Mouse (Mus musculus) 416B (cell line): ENCODE data around the gene Gm20538.

Experiments
- DNase-seq: peaks from one replicate; pipeline ENCODE4 v3.0.0; 2011; ENCODE audit warnings: low read depth

Gm20538 gene

DNA sequence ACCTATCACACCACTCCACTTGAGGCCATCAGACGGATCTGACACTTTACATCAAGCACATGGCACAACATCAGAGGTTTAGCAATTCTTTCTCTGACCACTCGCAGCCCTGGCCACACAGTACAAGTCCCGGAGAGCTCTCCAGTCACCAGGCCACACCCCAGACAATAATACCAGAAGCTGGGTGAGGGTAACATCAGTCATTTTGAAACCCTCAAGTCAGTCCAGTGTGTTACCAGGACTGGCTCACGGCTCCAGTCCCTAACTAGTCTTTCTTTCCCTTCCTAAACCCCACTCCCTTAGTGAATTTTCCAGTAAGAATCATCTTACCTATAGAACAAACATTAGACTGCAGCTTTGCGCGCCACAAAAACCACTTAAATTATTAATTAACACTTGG lies 22.6 kb downstream of the Gm20538 start:
- DNase-seq, result no peak

DNA sequence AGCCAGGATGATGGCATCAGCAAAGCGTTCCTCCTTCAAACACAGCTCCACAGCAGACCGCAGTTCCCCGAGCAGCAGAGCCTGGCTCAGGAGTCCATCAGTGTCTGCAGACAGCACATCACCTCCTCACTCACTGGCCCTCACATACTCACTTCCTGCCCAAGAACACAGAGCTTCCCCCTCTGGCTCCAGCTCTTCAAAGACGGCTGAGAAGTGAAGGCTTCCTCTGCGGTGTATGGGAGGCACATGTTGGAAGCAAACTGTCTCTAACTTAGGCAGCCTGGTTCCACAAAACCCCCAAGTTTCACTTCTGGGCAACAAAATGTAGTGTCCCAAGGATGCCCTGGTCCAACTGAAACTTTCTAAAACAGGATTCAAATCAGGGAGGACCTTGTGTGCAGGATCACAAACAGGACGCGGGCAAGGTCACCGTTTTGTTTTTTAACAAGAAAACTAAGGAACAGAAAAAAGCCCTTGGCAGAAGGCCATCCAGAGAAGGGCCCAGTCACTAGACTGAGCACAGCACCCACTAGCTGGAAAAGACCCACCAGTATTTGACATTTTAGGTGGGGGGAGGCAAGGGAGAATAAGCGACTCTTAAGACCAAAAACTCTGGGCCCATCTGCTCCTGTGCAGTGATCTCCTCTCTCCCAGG lies 27.0 kb downstream of the Gm20538 start:
- DNase-seq, result peak; percentile 11

- no peak for DNase-seq
These were observed 33.5 kb downstream of the Gm20538 start for GRCm38 (mm10) chr19:44519152-44519551.

DNA sequence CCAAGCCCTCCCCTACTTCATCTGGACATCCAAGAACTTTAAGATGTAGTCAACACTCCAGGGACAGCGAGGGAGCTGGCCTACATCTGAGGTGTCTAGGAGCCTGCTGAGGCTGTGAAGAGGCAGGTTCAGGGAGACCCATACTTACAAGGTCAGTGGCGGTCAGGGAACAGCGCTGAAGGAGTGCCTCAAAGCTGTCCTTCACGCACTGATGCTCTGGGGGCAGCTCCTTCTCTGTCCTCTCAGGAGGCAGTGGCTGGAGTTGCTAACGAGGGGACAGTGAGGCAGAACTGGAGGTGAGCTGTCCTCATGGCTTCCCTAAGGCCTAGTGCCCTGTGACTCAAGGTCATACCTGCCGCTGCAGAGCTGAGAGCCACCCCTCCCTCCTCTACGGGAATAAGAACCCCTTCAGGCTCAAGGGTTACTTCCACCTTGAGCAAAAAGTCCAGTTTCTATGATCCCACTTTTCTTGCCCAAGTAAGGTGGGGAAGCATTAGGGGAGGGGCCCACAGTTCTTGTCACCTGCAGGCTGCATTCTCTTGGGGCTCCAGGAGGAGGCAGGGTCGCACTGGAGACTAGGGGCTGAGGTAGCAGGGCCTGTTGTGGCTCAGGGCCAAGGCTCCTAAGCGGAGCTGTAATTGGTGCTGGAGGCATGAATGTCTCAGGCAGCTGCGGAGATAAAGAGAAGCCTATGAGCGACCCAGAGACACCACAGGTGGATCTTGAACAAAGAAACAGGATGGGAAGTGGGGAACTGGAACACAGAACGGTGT lies 34.4 kb downstream of the Gm20538 start:
- no peak for DNase-seq

DNA sequence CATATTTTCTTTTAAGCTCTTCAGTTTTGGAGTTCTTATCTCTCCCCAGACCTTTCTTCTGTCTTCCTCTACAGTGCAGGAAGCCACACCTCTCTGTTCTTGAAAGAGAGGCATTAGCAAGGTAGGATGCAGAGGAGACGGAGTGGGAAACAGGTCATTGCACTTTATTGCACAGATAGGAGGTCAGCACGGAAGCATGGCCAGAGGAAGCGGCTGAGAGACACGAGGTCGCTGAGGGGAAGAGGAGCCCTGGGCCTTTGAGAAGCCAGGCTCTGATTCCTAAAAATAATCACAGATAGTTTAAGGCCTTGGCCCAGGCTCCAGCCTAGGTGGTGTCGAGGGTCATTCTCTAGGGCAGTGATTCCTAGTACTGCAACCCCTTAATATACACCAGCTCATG lies 36.9 kb downstream of the Gm20538 start:
- DNase-seq, result no peak

- DNase-seq, result no peak
These were observed 37.8 kb downstream of the Gm20538 start for GRCm38 (mm10) chr19:44514521-44515451.

DNA sequence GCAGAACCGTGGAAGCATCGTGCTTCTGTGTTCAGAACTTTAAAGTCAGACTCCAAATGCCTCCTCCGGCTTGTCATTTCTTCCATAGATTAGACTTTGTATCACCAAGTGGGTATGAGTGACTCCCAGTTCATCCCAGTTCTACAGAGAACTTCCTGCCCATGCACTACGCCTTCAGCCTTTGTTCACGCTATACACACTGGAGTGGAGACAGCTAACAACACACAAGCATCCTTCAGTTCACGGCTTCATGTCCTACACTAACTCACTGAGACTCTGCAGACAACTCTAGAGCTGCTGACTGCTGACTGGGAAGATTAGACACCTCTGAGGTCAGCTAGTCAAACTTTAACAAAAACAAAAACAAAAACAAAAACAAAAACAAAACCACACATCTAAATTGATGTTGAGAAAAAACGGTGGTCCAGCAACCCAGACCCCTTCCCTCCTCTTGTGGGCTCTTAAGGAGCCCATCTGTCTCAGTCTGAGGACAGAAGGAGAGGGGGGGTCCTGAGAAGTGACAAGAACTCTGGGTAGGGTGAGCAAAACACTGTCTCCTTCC lies 38.6 kb downstream of the Gm20538 start:
- no peak for DNase-seq

- no peak for DNase-seq
These were observed 39.4 kb downstream of the Gm20538 start for GRCm38 (mm10) chr19:44513054-44513833.

GRCm38 (mm10) chr19:44512601-44513000 lies 40.0 kb downstream of the Gm20538 start:
- no peak for DNase-seq

DNA sequence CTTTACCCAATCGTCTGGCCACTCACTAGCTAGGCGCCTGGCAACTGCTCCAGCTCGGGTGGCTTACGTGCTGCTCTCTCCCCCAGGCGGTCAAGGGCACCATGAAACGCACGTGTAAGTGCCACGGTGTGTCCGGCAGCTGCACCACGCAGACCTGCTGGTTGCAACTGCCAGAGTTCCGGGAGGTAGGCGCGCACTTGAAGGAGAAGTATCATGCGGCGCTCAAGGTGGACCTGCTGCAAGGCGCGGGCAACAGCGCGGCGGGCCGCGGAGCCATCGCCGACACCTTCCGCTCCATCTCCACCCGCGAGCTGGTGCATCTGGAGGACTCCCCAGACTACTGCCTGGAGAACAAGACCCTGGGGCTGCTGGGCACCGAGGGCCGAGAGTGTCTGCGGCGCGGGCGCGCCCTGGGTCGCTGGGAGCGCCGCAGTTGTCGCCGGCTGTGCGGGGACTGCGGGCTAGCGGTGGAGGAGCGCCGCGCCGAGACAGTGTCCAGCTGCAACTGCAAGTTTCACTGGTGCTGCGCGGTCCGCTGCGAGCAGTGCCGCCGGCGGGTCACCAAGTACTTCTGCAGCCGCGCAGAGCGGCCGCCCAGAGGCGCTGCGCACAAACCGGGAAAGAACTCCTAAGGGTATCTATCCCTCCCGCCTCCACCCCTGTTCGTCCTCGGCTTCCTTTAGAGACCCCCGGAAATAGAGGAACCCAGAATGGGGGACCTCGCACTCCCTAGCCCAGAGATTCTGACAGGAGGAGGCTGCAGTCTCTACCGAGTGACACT lies 41.0 kb downstream of the Gm20538 start:
- DNase-seq, result no peak

- no peak for DNase-seq
These were observed 42.0 kb downstream of the Gm20538 start for GRCm38 (mm10) chr19:44510534-44511175.

DNA sequence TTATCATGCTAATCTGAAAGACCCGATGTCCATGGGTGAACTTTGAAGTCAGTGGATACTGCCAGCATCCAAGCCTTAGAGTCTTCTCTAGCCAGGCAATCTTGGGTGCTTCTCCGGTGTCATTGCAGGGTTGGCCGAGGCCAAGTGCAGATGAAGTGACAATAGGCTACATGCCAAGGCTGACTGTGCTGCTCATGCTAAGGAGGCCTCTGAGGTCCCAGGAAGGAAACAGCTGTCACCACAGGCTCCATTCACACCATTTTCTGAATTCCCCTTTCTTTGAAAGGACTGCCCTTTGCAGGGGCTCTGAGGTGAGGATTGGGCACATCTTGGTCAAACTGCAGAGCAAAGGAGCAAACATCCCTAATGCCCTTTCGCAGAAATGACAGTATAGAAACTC lies 49.9 kb downstream of the Gm20538 start:
- no peak for DNase-seq

- DNase-seq, result no peak
These were observed 50.7 kb downstream of the Gm20538 start for GRCm38 (mm10) chr19:44501925-44502324.

GRCm38 (mm10) chr19:44500240-44500639 lies 52.4 kb downstream of the Gm20538 start:
- no peak for DNase-seq

GRCm38 (mm10) chr19:44498936-44499335 lies 53.7 kb downstream of the Gm20538 start:
- DNase-seq, result no peak

- DNase-seq, result no peak
These were observed 55.7 kb downstream of the Gm20538 start for GRCm38 (mm10) chr19:44496941-44497340.

DNA sequence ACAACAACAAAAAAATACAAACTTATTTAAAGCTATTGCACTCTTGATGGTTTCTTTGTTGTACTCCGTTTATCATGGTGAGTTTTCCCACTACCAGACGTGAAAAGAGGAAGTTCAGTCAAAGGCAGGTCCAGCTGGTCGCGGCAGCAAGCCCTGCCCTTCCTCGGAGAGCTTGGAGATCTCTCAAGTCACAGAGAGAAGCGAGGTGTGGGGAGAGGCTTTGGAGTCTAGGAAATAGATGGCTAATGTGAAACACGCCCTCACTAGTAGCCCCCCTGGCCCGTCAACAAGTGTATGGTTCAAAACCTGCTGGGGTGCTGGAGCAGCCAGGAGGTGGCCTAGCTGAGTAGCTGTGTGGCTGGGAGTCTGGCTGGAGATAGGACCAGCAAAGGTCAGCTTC lies 56.1 kb downstream of the Gm20538 start:
- DNase-seq, result peak; percentile 28
